Mouse (Mus musculus) layer of hippocampus, adult 18-20 months (tissue): ENCODE results near the gene Rbm42. TPM values are rescaled to one million over a fixed set of nuclear protein-coding genes. Genes with fewer than 3 reads are reported as not detected.

ENCODE experiments used
- DNase-seq, 2 experiments: peaks; one replicate each; pipeline ENCODE4 v3.0.0; 2022; ENCODE audit warnings: low spot score in 2 of 2
- long read RNA-seq: library from polyadenylated mRNA; stranded (forward); transcript quantifications from one replicate; pipeline ENCODE4 v2.0.0, GENCODE M21; 2021
- total RNA-seq, 2 experiments: library from RNA; stranded (reverse); gene quantifications; 2 replicates each; pipeline ENCODE4 v1.2.3; 2021

Gene Rbm42
- total RNA-seq, result 10 to 100 TPM; 79.0 to 82.6 TPM
- long read RNA-seq, transcript Rbm42-202 (9 exons, 1,526 nt), result major isoform, 72 of 117 reads
- long read RNA-seq, transcript Rbm42-201 (10 exons, 1,784 nt), result minor isoform, 37 of 117 reads
- long read RNA-seq, partial matches to known transcripts, result 4 of 117 reads
- long read RNA-seq, other reads (novel, unspliced or antisense), result 4 of 117 reads

GRCm38 (mm10) chr7:30649591-30650540, at the start of gene Rbm42:
TSS of gene Rbm42 (minus strand) at chr7:30650317.
- peak; percentile 99 for DNase-seq

GRCm38 (mm10) chr7:30698589-30698988, 48.5 kb upstream of the Rbm42 start, which contains the start of gene 2200002J24Rik:
TSS of gene 2200002J24Rik (plus strand) at chr7:30698926.
- DNase-seq, result no peak

GRCm38 (mm10) chr7:30698101-30698500, 48.0 kb upstream of the Rbm42 start:
- DNase-seq, result no peak

DNA sequence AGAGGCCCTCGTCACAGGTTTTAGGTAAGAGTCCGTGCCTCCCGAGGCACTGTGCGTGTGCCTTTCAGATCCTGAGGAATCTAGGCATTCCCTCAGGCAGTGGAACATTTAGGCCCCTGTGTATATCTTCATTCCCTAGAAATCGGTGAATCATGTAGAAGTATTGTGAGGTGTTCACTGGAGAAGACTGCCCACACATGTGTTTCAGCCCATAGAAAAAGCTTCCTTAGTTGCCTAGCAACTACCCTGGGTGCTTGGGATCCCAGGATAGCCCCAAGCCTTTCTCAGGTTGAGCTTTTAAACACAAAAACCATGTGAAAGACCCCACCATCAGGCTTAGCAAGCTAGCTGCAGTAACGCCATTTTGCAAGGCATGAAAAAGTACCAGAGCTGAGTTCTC, 38.2 kb upstream of the Rbm42 start:
- DNase-seq, result no peak

GRCm38 (mm10) chr7:30683425-30683824, 33.3 kb upstream of the Rbm42 start:
- DNase-seq, result no peak

- DNase-seq, result no peak
These were observed 31.8 kb upstream of the Rbm42 start for GRCm38 (mm10) chr7:30681897-30682296.

- peak in 1 of 2 experiments; percentile 5 for DNase-seq
These were observed 28.3 kb upstream of the Rbm42 start for GRCm38 (mm10) chr7:30678263-30678975.

GRCm38 (mm10) chr7:30671480-30671879, 21.4 kb upstream of the Rbm42 start, which contains the start of gene Pmis2:
TSS of gene Pmis2 (minus strand) at chr7:30671605.
- DNase-seq, result no peak

DNA sequence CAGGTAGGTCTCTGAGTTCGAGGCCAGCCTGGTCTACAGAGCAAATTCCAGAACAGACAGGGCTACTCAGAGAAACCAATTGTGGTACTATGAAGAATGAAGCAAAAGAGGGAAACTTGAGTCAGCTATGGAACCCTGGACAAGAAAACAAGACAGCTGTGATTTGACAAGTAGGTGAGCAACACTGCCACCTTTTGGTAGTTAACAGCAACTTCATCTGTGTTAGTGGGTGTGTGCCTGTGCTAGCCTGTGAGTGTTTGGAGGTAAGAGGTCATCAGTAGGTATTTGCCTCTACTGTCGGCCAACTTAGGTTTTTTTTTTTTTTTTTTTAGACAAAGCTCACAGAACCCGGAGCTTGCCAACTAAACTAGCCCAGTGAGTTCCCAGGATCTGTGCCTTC, 19.1 kb upstream of the Rbm42 start:
- no peak for DNase-seq

GRCm38 (mm10) chr7:30665321-30665720, 15.2 kb upstream of the Rbm42 start:
- peak in 1 of 2 experiments; percentile 14 for DNase-seq

DNA sequence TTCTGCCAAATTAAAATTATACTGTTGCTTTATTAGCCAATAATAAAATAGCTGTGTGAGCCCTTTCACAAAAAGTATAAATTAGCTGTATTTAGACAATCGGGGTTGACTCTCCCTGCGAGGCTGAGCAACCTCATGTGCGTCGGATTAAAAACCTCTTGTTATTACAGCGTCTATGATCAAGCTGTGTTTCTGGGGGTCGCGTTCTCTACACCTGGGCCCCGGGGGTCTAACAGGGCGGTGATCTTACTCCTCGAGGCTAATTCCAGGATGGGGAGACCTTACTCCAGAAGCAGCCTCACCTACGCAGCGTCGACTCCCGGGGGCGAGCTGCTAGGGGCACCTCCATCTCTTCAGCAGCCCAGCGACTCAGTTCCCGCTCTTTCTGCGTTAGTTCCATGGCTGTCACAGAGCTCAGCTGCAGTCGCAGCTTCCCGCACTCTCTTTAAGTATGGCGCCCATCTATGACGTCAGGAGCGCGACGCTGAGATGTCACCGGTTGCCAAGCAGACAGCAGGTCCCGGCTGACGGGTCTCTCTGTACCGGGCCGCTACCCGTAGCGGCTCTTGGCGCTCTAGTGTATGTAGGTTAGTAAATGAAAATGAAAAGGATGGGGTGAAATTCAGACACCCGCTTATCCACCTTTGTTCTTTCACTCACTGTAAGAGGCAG, 14.5 kb upstream of the Rbm42 start, which contains the start of gene Haus5:
Gene Haus5 (minus strand): TSS at position 466 of the 672 bp plus-strand sequence.
- DNase-seq, result peak; percentile 84 to 95

DNA sequence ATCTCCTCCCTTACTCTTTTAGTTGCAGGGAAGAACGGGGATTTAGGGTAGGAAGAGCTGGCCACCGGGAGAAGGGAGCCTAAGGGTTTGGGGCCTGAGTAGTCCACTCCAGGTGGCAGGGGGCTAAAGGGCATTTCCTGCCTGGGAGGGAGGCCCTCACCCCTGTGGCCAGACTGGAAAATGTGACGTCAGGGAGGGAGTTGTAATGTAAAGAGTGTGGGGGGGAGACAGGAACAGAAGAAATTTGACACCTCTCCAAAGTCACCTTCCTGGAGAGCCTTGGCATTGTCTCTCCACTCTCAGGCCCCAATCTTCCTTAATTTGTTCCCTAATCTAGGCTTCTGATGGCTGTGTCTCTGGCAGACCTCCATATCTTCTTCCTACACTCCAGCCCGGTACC, 11.0 kb downstream of the Rbm42 start:
- DNase-seq, result no peak

GRCm38 (mm10) chr7:30636395-30636794, 13.7 kb downstream of the Rbm42 start:
- DNase-seq, result no peak

- DNase-seq, result no peak
These were observed 14.4 kb downstream of the Rbm42 start, which contains the start of gene Etv2 for GRCm38 (mm10) chr7:30635752-30636151. TSS of gene Etv2 (minus strand) at chr7:30635852.

DNA sequence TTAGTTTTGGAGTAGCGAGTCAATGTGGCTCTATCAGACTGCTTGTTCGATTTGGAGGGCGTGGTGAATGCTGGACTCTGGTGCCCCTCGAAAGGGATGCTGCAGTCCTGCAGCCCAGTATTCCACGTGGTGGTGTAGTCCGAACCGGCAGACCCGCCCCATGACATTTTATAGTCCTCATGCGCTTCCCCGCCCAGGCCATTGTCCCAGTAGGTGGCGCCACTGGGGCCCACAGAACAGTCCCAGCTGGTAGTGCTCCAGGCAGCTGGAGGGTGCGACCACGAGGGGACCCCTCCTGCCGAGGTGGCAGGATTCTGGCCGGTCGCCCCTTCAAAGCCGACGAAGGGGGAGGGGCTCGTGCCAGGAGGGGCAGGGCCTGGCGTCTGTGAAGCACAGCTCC, 15.5 kb downstream of the Rbm42 start:
- no peak for DNase-seq

DNA sequence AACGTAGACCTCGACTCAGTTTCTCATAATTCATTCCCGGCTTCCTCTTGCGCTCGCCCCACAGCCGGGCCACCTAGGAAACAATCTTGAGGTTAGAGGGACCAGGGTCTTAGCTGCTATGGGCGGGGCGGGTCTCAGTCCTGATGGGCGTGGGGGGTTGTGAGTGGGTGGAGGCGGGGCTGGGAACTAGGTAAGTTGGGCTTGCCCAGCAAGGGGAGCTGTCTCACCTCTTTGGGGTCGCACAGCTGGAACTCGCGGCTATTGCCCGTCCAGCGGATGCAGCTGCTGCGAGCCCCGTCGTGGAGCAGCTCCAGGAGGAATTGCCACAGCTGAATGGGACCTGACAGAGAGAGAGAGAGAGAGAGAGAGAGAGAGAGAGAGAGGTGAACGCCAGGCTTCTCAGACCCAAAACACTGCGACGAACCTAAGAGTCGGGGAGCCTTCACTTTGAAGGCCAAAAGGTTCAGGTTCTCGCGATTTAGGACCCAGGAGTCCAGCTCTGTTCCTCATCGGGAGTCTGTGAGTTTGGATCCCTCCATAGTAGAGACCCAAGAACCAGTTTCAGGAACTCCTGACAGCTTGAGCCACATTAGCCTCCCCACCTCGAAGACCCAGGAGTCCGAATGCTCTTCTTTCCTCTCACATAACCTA, 16.2 kb downstream of the Rbm42 start:
- no peak for DNase-seq

GRCm38 (mm10) chr7:30629013-30629412, 21.1 kb downstream of the Rbm42 start:
- no peak for DNase-seq

DNA sequence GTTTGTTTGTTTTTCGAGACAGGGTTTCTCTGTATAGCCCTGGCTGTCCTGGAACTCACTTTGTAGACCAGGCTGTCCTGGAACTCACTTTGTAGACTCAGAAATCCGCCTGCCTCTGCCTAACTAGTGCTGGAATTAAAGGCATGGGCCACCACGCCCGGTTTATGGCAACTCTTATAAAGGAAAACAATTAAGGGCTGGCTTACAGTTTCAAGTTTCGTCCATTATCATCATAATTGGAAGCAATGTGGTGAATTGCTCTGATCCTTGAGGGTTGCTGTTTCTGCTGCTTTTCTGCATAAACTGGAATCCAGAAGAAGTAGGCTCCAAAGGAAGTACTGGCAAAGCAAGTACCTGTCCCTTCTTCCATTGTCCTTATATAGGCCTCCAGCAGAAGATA, 23.5 kb downstream of the Rbm42 start:
- DNase-seq, result no peak

GRCm38 (mm10) chr7:30625530-30626384, 24.4 kb downstream of the Rbm42 start, which contains the start of gene Cox6b1:
TSS of gene Cox6b1 (minus strand) at chr7:30626151.
- DNase-seq, result peak; percentile 76 to 89
